Mouse (Mus musculus) liver, embryonic 11.5 days (tissue): Measurements from ENCODE around the gene Zfp536. TPM values are rescaled to one million over a fixed set of nuclear protein-coding genes. Genes with fewer than 3 reads are reported as not detected.
A peak's percentile ranks its signal among the peaks of the same experiment; 100 is the strongest.

ENCODE experiments used
- ATAC-seq: fragments of 200-750 bp; cut with Nextera tagmentation; replicated peaks from 2 replicates; pipeline ENCODE4 v1.8.0; 2017; ENCODE audit warnings: moderate number of reproducible peaks, mild to moderate bottlenecking, moderate TSS enrichment, moderate library complexity; ENCODE audit not compliant: low FRiP score
- DNase-seq: peaks from one replicate; pipeline ENCODE4 v3.0.0-alpha.2; 2017; ENCODE audit warnings: low spot score
- H3K27ac ChIP-seq: fragments of 300-500 bp; sonication (generic); 2 replicates; pipeline ENCODE4 v1.5.1; 2014; ENCODE audit warnings: mild to moderate bottlenecking, low read depth, low read length, control low read depth
- H3K27me3 ChIP-seq: fragments of 300-500 bp; sonication (generic); replicated peaks from 2 replicates; pipeline ENCODE4 v1.6.1; 2014; ENCODE audit warnings: low read length, mixed read lengths; ENCODE audit not compliant: control insufficient read depth, insufficient read depth
- H3K36me3 ChIP-seq: fragments of 300-500 bp; sonication (generic); 2 replicates; pipeline ENCODE4 v1.6.1; 2014; ENCODE audit warnings: mild to moderate bottlenecking, low read length, moderate library complexity, mixed read lengths; ENCODE audit not compliant: control insufficient read depth, insufficient read depth
- H3K4me1 ChIP-seq: fragments of 300-500 bp; sonication (generic); replicated peaks from 2 replicates; pipeline ENCODE4 v1.6.1; 2014; ENCODE audit warnings: low read length, mixed read lengths; ENCODE audit not compliant: control insufficient read depth, insufficient read depth
- H3K4me2 ChIP-seq: fragments of 300-500 bp; sonication (generic); 2 replicates; pipeline ENCODE4 v1.6.1; 2014; ENCODE audit warnings: mild to moderate bottlenecking, control low read depth, moderate library complexity
- H3K4me3 ChIP-seq: fragments of 300-500 bp; sonication (generic); 2 replicates; pipeline ENCODE4 v1.5.1; 2014; ENCODE audit warnings: low read depth, low read length, control low read depth
- H3K9ac ChIP-seq: fragments of 300-500 bp; sonication (generic); 2 replicates; pipeline ENCODE4 v1.6.1; 2014; ENCODE audit warnings: low read depth, low read length, control low read depth
- H3K9me3 ChIP-seq: fragments of 300-500 bp; sonication (generic); 2 replicates; pipeline ENCODE4 v1.6.1; 2016; ENCODE audit warnings: low read length, inconsistent platforms, mixed read lengths; ENCODE audit not compliant: control insufficient read depth
- WGBS: fragments of 180-500 bp; shearing (Covaris S2); extraction: QIAGEN DNeasy Blood & Tissue Kit; methylation state at CpG from one replicate; pipeline ENCODE4 v1.1.7; 2014; 5-methylcytosine and 5-hydroxymethylcytosine counted together
- polyA plus RNA-seq: library from polyadenylated mRNA; unstranded; fragments of >200 nt; fragmentation: Nextera tagmentation; extraction: Ambion mirVana; gene quantifications from 2 replicates; pipeline ENCODE4 v1.2.1, GENCODE M21; 2014

Gene Zfp536
- polyA plus RNA-seq, 1 experiment from 2014 or later = 0.86 TPM

- DNase-seq = no peak
- Histone ChIP-seq H3K4me1 (no peaks in the 10 kb centered on the region), H3K9me3 (no peaks in the 10 kb centered on the region), H3K27me3 (no peaks in the 10 kb centered on the region), H3K36me3 (no peaks in the 10 kb centered on the region), H3K9ac (no peak overlapping the region), H3K4me2 (no peak overlapping the region), H3K4me3 (no peak overlapping the region), H3K27ac (no peak overlapping the region)
- ATAC-seq = no peak
- 67% methylated on average over 5 of the region's 5 CpGs for WGBS
Measured at GRCm38 (mm10) chr7:37634812-37635211, 138.6 kb downstream of the Zfp536 start.

DNA sequence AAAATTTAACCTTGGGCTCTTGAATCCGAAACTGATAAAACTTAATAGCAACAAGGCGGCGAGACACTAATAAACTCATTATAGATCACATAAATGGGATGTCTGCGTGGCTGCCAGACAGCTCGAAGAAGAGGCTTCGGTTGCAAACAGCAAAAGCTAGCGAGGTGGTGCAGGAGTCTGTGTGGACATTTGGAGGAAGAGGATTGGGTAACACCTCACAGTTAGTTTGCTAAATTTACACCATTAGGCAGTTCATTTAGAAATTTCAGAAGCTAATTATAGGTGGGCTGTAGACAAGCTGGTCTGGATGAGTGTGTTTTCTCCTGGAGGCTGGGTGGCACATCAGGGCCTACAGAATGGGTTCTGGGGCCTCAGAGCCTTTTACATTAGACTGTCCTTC is 143.0 kb downstream of the Zfp536 start:
- no peak for DNase-seq
- H3K9ac ChIP-seq = no peak overlapping the region
- no peaks in the 10 kb centered on the region for H3K36me3 ChIP-seq
- H3K4me3 ChIP-seq = no peak overlapping the region
- no peaks in the 10 kb centered on the region for H3K4me1 ChIP-seq
- H3K27me3 ChIP-seq = peaks cover 5% of the 10 kb centered on the region
- H3K27ac ChIP-seq = no peak overlapping the region
- H3K4me2 ChIP-seq = no peak overlapping the region
- no peaks in the 10 kb centered on the region for H3K9me3 ChIP-seq
- 82% methylated on average over 7 of the region's 7 CpGs for WGBS
- ATAC-seq = no peak

- 82% methylated on average over 6 of the region's 6 CpGs for WGBS
- H3K4me3 ChIP-seq = no peak overlapping the region
- H3K27me3 ChIP-seq = peaks cover 26% of the 10 kb centered on the region
- H3K4me1 ChIP-seq = no peaks in the 10 kb centered on the region
- ATAC-seq (no peak), DNase-seq (no peak)
- no peaks in the 10 kb centered on the region for H3K36me3 ChIP-seq
- H3K9me3 ChIP-seq = no peaks in the 10 kb centered on the region
- H3K4me2 ChIP-seq = no peak overlapping the region
- H3K27ac ChIP-seq = no peak overlapping the region
- no peak overlapping the region for H3K9ac ChIP-seq
Measured at GRCm38 (mm10) chr7:37627897-37628510, 145.4 kb downstream of the Zfp536 start.

- H3K4me3 ChIP-seq = no peak overlapping the region
- H3K36me3 ChIP-seq = no peaks in the 10 kb centered on the region
- H3K4me2 ChIP-seq = no peak overlapping the region
- no peak for ATAC-seq
- WGBS = 36% methylated on average over 8 of the region's 8 CpGs
- no peak overlapping the region for H3K9ac ChIP-seq
- no peak for DNase-seq
- H3K27ac ChIP-seq = no peak overlapping the region
- no peaks in the 10 kb centered on the region for H3K4me1 ChIP-seq
- H3K9me3 ChIP-seq = no peaks in the 10 kb centered on the region
- peaks cover 28% of the 10 kb centered on the region for H3K27me3 ChIP-seq
Measured at GRCm38 (mm10) chr7:37625758-37626157, 147.7 kb downstream of the Zfp536 start.

GRCm38 (mm10) chr7:37624759-37625340 is 148.6 kb downstream of the Zfp536 start:
- Histone ChIP-seq H3K27me3 (peaks cover 28% of the 10 kb centered on the region), H3K4me3 (peak overlapping the region; percentile 33), H3K4me1 (no peaks in the 10 kb centered on the region), H3K27ac (no peak overlapping the region), H3K9ac (no peak overlapping the region), H3K36me3 (no peaks in the 10 kb centered on the region), H3K4me2 (peak overlapping the region; percentile 67), H3K9me3 (no peaks in the 10 kb centered on the region)
- DNase-seq (no peak), ATAC-seq (no peak)
- 11% methylated on average over 19 of the region's 20 CpGs for WGBS

- Histone ChIP-seq H3K27me3 (peaks cover 28% of the 10 kb centered on the region), H3K4me3 (peak overlapping the region; percentile 33), H3K4me1 (no peaks in the 10 kb centered on the region), H3K9ac (no peak overlapping the region), H3K36me3 (no peaks in the 10 kb centered on the region), H3K27ac (no peak overlapping the region), H3K4me2 (peak overlapping the region; percentile 67), H3K9me3 (no peaks in the 10 kb centered on the region)
- 2% methylated on average over 49 of the region's 62 CpGs for WGBS
- ATAC-seq = no peak
- peak; percentile 37 for DNase-seq
Measured at GRCm38 (mm10) chr7:37623903-37624758, 149.3 kb downstream of the Zfp536 start.

DNA sequence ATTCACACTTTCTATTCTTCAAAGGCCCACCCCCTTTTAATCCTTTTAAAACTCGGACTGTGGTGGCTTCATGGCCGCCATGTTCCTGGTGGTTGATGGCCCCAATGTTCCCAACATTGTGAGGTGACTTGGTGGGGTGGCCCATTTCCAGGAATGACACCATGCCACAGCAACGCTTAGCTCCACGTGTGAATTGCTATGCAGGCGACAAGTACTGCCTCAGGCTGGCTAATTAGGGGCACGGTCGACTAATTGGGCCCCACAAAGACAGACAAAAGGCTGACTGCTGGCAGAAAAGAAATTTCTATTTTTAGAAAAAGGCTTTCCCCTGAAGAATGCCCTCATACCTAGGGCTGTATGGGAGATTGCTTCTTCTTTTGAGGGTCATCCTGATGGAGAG is 154.2 kb downstream of the Zfp536 start:
- Histone ChIP-seq H3K9me3 (no peaks in the 10 kb centered on the region), H3K4me2 (no peak overlapping the region), H3K4me1 (no peaks in the 10 kb centered on the region), H3K27me3 (peaks cover 15% of the 10 kb centered on the region), H3K9ac (no peak overlapping the region), H3K27ac (no peak overlapping the region), H3K4me3 (no peak overlapping the region), H3K36me3 (no peaks in the 10 kb centered on the region)
- ATAC-seq = no peak
- 73% methylated on average over 7 of the region's 7 CpGs for WGBS
- no peak for DNase-seq

GRCm38 (mm10) chr7:37617880-37618279 is 155.6 kb downstream of the Zfp536 start:
- peaks cover 1% of the 10 kb centered on the region; the same call in 1 of the 2 replicates for H3K27me3 ChIP-seq
- H3K27ac ChIP-seq = no peak overlapping the region
- H3K4me1 ChIP-seq = no peaks in the 10 kb centered on the region
- H3K9ac ChIP-seq = no peak overlapping the region
- no peaks in the 10 kb centered on the region for H3K9me3 ChIP-seq
- H3K4me2 ChIP-seq = no peak overlapping the region
- WGBS = 68% methylated on average over 2 of the region's 2 CpGs
- H3K36me3 ChIP-seq = no peaks in the 10 kb centered on the region
- DNase-seq (no peak), ATAC-seq (no peak)
- no peak overlapping the region for H3K4me3 ChIP-seq
